Mouse (Mus musculus) frontal cortex, postnatal 14 days (tissue): ENCODE results near the gene Ilf2.
A peak's percentile ranks its signal among the peaks of the same experiment; 100 is the strongest.

ENCODE experiments used
- DNase-seq, 2 experiments: peaks; one replicate each; pipeline ENCODE4 v3.0.0; 2022; ENCODE audit warnings: low spot score in 2 of 2

Gene Ilf2

DNA sequence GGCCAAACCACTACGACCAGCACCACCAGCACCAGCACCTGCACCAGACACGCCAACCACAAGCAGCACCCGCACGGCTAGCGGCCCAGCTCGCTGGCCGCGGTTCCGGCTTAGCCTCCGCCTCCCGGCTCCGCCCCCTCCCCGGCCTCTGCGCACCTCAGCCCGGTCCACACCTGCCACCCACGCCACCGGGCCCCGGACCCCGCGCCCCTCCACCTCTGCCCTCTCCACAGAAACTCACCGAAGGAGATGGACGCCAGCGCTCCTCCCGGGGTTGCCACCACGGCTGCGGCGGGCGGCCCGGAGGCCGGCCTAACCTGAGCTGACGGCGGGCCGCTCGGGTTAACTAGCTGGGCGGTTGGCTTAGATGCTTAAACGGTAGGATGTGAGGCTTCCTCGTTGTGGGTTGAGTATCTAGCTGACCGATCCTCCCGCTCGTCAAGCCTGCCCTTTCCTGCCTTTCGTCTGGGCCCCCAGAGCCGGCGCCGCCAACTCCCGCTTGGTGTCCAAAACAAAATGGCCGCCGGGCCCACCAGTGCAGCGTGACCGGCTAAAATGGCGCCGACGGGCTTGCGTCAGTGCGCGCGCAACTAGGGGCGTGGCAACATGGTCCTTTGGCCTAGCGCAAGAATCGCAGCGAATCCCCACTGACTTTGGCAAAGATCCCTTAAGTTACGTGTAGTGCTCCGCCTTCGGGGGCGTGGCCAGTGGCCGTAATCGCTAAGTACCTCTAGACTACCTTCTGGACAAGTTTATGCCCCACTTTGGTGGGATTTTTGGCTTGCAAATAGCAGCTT is 33.2 kb downstream of the Ilf2 start, which contains the start of gene Chtop:
Gene Chtop (minus strand): TSS at position 549 of the 797 bp plus-strand sequence.
- peak; percentile 98 to 99 for DNase-seq

DNA sequence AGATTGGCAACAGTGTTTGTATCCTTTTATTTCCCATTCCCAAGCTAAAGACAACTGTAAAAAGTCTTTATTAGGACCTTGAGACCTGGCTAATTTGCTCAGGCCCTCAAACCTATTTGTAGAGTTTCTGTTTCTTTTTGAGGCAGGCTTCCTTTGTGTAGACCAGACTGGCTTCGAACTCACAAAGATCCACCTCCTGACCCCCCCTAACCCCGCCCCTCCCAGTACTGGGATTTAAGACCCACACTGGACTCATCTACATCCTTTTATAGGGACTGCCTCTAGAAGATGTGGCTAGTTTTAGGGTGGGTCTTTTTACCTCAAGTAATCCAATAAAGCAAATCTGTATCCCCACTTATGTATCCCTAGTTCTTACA is 33.8 kb downstream of the Ilf2 start:
- DNase-seq: no peak

DNA sequence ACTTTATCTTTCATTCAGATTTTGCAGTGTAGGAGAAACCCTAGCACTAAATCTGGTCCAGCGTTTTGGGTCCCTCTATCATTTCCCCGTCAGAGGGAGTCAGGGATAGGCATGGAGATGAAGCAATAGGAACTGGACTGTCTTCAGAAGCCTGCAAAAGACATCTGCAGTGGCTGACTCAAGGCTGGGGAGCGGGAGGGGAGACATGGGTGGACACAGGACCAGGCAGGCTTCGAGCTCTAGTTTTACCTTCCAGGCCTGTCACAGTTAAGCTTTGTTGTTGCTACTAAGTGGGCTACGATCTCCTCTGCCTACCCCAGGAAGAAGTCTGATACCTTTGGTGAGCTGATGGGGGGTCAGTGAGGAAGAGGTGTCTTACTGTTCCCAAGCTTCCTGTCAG is 36.4 kb downstream of the Ilf2 start:
- DNase-seq: no peak

DNA sequence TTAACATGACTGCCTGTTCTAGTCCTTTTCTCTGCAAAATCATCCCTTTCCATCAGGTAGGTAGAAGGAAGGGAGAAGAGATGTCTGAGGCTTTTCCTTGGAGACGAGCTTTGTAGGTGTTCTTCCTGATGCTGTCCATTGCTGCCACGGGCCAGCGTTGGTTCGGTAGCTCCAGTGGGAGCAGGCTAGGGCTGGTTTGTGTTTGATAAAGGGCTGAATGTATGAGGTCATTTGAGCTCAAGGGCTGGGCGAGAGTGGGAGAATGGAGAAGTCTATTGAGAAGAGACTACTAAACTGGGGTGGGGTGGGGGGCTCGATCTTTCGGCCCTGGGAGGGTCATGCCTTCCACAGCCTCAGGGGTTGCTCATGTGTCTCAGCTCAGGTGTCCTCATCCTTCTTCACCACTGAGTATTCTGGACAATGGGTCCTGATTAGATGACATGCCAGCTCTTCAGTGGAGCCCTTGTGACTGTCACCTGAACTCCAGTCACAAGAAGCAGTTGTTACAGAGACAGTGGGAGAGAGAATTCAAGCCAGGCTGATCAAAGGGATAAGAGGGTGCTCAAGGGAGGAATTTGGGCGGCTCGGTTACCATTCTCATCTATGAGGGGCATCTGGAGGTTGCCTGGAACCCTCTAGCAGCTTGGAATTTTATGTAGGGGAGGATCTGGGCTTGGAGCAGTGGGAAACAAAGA is 37.2 kb downstream of the Ilf2 start:
- DNase-seq: no peak

GRCm38 (mm10) chr3:90513796-90514590 is 38.1 kb downstream of the Ilf2 start, which contains the start of the genes S100a1 and S100a13:
S100a1 (minus strand) TSS chr3:90514392.
S100a13 (plus strand) TSS chr3:90514435.
- DNase-seq: no peak

DNA sequence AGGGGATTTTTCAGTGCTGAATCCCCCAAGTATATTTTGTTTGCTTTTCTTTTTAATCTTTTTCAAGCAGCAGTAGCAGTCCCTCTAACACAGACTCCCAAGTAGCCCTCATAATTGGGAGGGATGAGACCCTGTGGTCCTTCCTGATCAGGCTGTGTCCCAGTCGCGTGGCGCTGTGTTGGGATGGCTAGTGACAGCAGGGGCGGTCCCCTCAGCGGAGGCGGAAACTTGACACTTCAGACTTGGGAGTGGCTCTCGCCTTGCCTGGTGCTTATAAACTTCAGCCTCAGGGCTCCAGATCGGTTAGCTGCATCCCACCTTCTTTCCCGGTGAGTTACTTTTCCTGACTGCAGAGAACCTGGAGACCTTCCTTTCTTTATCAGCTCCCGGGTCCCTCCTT is 38.8 kb downstream of the Ilf2 start:
- DNase-seq: no peak

DNA sequence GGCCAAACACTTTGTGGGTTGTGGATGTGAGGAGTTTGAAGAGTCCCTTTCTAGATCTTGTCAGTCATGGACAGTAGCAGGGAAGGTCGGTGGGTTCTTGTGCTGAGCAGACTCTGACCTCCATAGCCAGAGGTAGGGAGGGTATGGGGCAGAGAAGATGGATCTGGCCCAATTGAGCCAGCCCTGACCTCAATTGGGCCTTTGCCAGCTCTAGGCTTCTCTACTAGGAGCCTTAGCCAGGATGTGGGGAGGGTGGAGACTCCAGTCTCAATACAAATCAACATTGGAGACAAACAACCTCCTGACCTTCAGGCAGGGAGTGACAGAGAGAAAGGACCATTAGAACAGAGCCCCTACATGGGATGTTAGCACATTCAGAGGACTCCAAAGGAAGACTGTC is 39.3 kb downstream of the Ilf2 start:
- DNase-seq: no peak

- DNase-seq: no peak
Observed at GRCm38 (mm10) chr3:90515789-90516188, 39.9 kb downstream of the Ilf2 start.

GRCm38 (mm10) chr3:90517711-90518110 is 41.8 kb downstream of the Ilf2 start:
- no peak for DNase-seq

- no peak for DNase-seq
Observed at GRCm38 (mm10) chr3:90525421-90525820, 49.5 kb downstream of the Ilf2 start.

GRCm38 (mm10) chr3:90526076-90526475 is 50.1 kb downstream of the Ilf2 start:
- no peak for DNase-seq

DNA sequence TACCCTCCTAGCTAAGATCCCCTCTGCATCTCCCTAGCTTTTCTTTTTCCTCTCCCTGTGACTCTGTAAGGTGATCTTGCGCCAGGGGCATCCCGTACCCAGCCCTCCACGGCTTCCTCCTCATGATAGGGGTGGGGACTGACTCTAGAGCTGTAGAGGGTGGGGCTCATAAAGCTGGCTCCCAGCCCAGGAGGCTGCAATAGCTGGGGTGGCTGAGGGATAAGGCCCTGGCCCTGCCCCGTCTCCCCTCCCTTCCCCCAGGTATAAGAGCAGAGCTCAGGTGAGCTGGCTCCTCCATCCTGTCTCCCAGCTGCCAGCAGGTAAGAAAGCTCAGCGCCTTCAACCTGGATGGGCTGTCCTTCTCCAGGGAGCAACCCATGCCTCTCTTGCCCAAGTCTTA is 50.7 kb downstream of the Ilf2 start, which contains the start of gene S100a14:
Gene S100a14 (plus strand): TSS at position 277 of the 400 bp plus-strand sequence.
- no peak for DNase-seq

- DNase-seq: no peak
Observed at GRCm38 (mm10) chr3:90527291-90527873, 51.5 kb downstream of the Ilf2 start.

DNA sequence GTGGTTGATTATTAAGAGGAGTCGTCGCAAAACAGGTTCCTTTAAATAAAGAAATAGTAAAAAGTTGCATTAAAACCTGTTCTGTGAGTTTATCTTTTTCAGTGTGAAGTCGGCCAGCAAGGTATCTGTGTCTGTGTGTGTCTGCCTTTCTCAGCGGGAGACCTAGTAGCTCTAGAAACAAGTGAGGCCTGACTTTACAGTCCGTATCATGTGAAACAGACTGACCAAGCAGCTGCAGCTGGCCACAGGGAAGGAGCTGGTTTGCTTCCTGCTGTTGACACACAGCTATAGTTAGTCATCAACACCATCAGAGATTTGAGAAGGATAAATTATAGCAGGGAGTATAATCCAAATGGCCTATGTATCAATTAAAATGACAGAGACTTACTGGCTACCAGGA is 55.8 kb downstream of the Ilf2 start:
- DNase-seq: no peak

GRCm38 (mm10) chr3:90535446-90535845 is 59.5 kb downstream of the Ilf2 start:
- DNase-seq: no peak

- DNase-seq: no peak
Observed at GRCm38 (mm10) chr3:90537141-90537904, 61.4 kb downstream of the Ilf2 start, which contains the start of gene S100a16. S100a16 (plus strand) TSS chr3:90537254.

- DNase-seq: no peak
Observed at GRCm38 (mm10) chr3:90537905-90538296, 62.0 kb downstream of the Ilf2 start.
